Mouse (Mus musculus) forebrain, embryonic 11.5 days (tissue): ENCODE results near the gene St6galnac3. TPM values are rescaled to one million over a fixed set of nuclear protein-coding genes. Genes with fewer than 3 reads are reported as not detected.

Source experiments
- ATAC-seq: fragments of 200-750 bp; cut with Nextera tagmentation; replicated peaks from 2 replicates; pipeline ENCODE4 v1.8.0; 2017; ENCODE audit warnings: moderate TSS enrichment; ENCODE audit not compliant: low FRiP score
- DNase-seq: peaks from one replicate; pipeline ENCODE4 v3.0.0-alpha.2; 2017; ENCODE audit warnings: low spot score
- H3K27ac ChIP-seq: fragments of 300-500 bp; sonication (generic); 2 replicates; pipeline ENCODE4 v1.5.1; 2014; ENCODE audit warnings: low read depth, low read length
- H3K27me3 ChIP-seq: fragments of 300-500 bp; sonication (generic); 2 replicates; pipeline ENCODE4 v1.6.1; 2014; ENCODE audit warnings: mild to moderate bottlenecking, low read length, mixed read lengths; ENCODE audit not compliant: control insufficient read depth, insufficient read depth
- H3K36me3 ChIP-seq: fragments of 300-500 bp; sonication (generic); 2 replicates; pipeline ENCODE4 v1.6.1; 2014; ENCODE audit warnings: mild to moderate bottlenecking, low read length, moderate library complexity, mixed read lengths; ENCODE audit not compliant: control insufficient read depth, insufficient read depth
- H3K4me1 ChIP-seq: fragments of 300-500 bp; sonication (generic); replicated peaks from 2 replicates; pipeline ENCODE4 v1.6.1; 2014; ENCODE audit warnings: low read length, mixed read lengths; ENCODE audit not compliant: control insufficient read depth, insufficient read depth
- H3K4me2 ChIP-seq: fragments of 300-500 bp; sonication (generic); 2 replicates; pipeline ENCODE4 v1.6.1; 2014; ENCODE audit warnings: low read depth, mild to moderate bottlenecking, low read length, moderate library complexity, mixed read lengths; ENCODE audit not compliant: severe bottlenecking
- H3K4me3 ChIP-seq: fragments of 300-500 bp; sonication (generic); 2 replicates; pipeline ENCODE4 v1.5.1; 2014; ENCODE audit warnings: low read depth, low read length
- H3K9ac ChIP-seq: fragments of 300-500 bp; sonication (generic); 2 replicates; pipeline ENCODE4 v1.6.1; 2014; ENCODE audit warnings: low read length
- H3K9me3 ChIP-seq: fragments of 300-500 bp; sonication (generic); 2 replicates; pipeline ENCODE4 v1.6.1; 2016; ENCODE audit warnings: low read length, mixed read lengths; ENCODE audit not compliant: control insufficient read depth
- WGBS: fragments of 180-500 bp; shearing (Covaris S2); extraction: QIAGEN DNeasy Blood & Tissue Kit; methylation state at CpG from one replicate; pipeline ENCODE4 v1.1.7; 2014; 5-methylcytosine and 5-hydroxymethylcytosine counted together
- polyA plus RNA-seq: library from polyadenylated mRNA; unstranded; fragments of >200 nt; fragmentation: Nextera tagmentation; extraction: Ambion mirVana; gene quantifications from 2 replicates; pipeline ENCODE4 v1.2.1, GENCODE M21; 2014

St6galnac3 gene
- polyA plus RNA-seq, 1 experiment from 2014 or later, result 38.0 TPM

DNA sequence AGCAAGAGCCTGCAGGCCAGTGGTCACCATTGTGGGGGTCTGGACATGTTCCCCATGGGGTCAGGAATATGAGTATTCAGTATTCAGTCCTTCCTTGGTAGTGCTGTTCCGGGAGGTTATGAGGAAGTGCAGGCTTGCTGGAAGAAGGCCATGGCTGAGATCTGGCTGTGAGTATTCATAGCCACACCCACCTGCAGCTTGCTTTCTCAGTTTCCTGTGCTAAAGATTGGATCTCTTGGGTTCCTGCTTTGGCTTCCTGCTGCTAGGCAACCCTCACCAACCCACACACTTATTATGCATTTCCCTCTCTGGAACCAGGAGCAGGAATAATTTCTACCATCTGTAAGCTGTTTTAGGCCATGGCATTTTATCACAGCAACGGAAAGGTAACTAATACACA is 267.8 kb downstream of the St6galnac3 start:
- H3K9me3 ChIP-seq, result no peaks in the 10 kb centered on the region
- no peak for ATAC-seq

DNA sequence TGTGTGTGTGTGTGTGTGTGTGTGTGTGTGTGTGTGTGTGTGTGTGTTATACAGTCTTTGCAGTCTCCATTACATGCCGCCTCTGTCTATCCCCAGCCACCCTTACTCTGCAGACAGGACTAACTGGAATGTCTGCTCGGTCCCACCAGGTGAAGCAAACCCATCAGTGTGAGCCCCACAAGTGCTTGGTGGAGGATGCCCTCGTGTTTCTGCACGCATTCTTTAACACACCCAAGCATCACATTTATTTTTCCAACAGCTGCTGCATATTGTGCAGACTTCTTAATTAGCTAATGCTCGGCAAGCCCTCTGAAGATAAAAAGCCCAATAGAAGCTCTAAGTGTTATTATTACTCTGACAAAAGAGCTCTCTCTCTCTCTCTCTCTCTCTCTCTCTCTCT is 268.7 kb downstream of the St6galnac3 start:
- H3K27me3 ChIP-seq, result no peaks in the 10 kb centered on the region
- 58% methylated on average over 5 of the region's 5 CpGs for WGBS
- DNase-seq (no peak), ATAC-seq (no peak)
- no peak overlapping the region for H3K9ac ChIP-seq
- no peaks in the 10 kb centered on the region for H3K36me3 ChIP-seq
- no peak overlapping the region for H3K4me2 ChIP-seq
- no peak overlapping the region for H3K4me3 ChIP-seq
- H3K9me3 ChIP-seq, result no peaks in the 10 kb centered on the region
- H3K4me1 ChIP-seq, result no peaks in the 10 kb centered on the region
- no peak overlapping the region for H3K27ac ChIP-seq

More for the DNA sequence above, 267.8 kb downstream of the St6galnac3 start:
- H3K9ac ChIP-seq, result no peak overlapping the region
- no peak overlapping the region for H3K4me2 ChIP-seq
- 95% methylated on average over 2 of the region's 2 CpGs for WGBS
- DNase-seq, result no peak
- no peaks in the 10 kb centered on the region for H3K4me1 ChIP-seq
- no peaks in the 10 kb centered on the region for H3K27me3 ChIP-seq
- no peak overlapping the region for H3K4me3 ChIP-seq
- no peaks in the 10 kb centered on the region for H3K36me3 ChIP-seq
- H3K27ac ChIP-seq, result no peak overlapping the region

DNA sequence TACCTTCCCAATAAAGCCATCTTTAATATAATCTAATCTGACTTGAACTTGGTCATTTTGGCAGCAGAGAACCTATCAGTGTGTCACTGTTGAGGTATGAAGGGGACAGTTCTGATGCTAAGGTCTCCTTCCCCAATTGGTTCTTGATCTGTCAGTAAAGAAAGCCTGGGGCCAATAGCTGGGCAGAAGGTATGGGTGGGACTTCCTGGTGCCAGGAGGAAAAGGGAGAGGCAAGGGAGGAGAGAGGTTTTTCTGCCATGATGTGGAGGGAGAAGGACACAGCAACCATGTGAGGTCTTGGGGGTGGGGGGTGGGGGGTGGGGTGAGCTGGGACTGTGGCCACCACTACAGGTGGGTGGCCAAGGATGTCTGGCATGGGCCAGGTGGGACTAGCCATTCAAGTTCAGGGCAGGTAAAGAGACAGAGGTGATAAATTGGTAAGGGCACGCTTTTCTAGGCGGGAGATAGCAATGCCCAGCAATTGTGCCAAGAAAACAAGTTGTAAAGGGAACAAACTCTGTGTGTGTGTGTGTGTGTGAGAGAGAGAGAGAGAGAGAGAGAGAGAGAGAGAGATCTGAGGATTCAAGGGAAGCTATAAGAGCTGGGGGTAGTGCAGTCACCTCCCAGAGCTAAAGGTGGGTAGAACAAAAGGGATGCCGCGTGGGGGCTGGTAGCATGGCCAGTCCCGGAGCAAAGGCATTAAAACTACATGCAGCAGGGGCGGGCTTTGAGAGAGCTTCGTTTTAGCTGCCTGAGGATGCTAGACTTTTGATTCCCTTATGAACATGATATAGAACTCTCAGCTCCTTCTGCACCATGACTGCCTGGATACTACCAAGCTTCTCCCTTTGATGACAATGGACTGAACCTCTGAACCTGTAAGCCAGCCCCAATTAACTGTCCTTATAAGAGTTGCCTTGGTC is 271.6 kb downstream of the St6galnac3 start:
- DNase-seq (no peak), ATAC-seq (no peak)
- H3K27me3 ChIP-seq, result no peaks in the 10 kb centered on the region

DNA sequence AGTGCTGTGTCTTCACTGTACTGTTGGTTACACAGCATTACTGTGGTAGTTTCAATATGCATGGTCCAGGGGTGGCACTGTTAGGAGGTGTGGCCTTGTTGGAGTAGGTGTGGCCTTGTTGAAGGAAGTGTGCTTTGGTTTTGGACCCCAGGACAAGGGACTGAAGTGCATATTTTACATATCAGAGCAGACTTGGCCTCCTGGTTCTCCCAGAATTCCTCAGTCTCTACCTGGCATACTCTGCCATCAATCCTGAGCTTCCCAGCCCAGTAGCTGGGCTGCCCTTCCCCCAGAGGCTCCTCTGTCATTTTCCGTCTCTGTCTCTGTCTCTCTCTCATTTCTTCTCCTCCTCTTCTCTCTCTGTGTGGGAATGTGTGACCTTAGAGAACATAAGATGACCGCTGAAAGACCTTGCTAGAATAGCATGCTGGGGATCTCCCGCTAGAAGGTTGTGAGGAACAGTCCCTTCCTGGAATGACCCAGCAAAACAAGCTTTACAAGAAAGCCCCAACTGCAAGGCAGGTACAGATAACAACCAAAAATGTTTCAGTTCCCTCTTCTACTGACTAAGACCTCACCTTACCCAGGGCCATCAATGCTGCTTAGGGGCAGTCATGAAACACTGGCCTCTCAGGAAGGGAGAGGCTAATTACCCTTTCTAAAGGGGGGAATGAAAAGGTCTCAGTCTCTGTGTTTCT is 272.5 kb downstream of the St6galnac3 start:
- Histone ChIP-seq H3K4me3 (no peak overlapping the region), H3K27ac (no peak overlapping the region), H3K9ac (no peak overlapping the region), H3K4me2 (no peak overlapping the region), H3K27me3 (no peaks in the 10 kb centered on the region), H3K36me3 (no peaks in the 10 kb centered on the region), H3K9me3 (no peaks in the 10 kb centered on the region), H3K4me1 (no peaks in the 10 kb centered on the region)
- DNase-seq (no peak), ATAC-seq (no peak)
- WGBS, result 96% methylated on average over 3 of the region's 3 CpGs

More for the DNA sequence above, 271.6 kb downstream of the St6galnac3 start:
- no peak overlapping the region for H3K4me3 ChIP-seq
- H3K4me1 ChIP-seq, result no peaks in the 10 kb centered on the region
- no peak overlapping the region for H3K9ac ChIP-seq
- no peak overlapping the region for H3K27ac ChIP-seq
- H3K4me2 ChIP-seq, result no peak overlapping the region
- H3K9me3 ChIP-seq, result no peaks in the 10 kb centered on the region
- no peaks in the 10 kb centered on the region for H3K36me3 ChIP-seq
- 88% methylated on average over 7 of the region's 7 CpGs for WGBS

- Histone ChIP-seq H3K9ac (no peak overlapping the region), H3K36me3 (no peaks in the 10 kb centered on the region), H3K27ac (no peak overlapping the region), H3K9me3 (no peaks in the 10 kb centered on the region), H3K4me2 (no peak overlapping the region), H3K4me3 (no peak overlapping the region), H3K27me3 (no peaks in the 10 kb centered on the region), H3K4me1 (no peaks in the 10 kb centered on the region)
- no peak for ATAC-seq
- DNase-seq, result no peak
- WGBS, result 92% methylated on average over 9 of the region's 9 CpGs
Measured at GRCm38 (mm10) chr3:153441329-153441728, 283.6 kb downstream of the St6galnac3 start.

DNA sequence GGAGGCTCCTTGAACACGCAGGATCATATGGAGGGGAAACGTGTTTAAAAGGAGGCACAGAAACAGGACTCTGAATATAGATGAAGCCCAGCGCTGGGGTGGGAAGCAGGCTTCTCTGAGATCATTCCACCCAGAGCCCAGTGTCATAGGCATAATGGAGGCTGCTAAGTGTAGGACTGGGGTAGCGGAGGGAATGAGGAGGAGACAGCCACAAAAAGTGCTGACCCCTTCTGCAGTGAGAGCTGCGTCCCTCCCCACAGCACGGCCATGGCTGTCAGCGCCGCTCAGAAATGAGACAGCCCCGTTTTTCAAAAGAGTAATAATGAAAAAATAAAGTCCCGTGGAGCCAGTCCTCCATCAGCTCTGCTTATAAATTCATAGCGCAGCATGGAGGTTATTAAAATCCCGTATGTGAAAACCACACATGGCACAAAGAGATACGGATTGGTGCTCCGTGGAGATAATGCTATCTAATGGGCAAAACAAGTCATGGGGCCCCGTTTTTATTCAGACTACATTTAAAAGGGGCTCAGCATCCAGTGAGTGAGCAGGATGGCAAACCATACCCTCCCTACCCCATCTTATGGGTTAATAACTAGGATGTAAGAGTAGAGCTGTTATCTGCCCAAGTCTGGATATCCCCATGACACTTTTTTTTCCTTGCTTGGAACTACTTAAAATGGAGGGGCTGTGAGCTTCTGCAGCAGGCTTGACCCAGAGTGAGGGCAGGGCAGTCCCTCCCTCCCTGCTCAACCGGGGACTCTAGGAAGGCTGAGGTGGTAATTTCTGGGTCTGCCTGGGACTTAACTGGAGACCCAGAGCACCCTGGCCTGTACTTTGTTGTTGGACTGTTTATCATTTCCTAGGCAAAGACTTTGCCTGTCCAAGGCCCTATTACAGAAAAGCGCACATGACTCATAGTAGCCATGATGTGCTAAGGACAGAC is 288.6 kb downstream of the St6galnac3 start:
- H3K4me2 ChIP-seq, result no peak overlapping the region

DNA sequence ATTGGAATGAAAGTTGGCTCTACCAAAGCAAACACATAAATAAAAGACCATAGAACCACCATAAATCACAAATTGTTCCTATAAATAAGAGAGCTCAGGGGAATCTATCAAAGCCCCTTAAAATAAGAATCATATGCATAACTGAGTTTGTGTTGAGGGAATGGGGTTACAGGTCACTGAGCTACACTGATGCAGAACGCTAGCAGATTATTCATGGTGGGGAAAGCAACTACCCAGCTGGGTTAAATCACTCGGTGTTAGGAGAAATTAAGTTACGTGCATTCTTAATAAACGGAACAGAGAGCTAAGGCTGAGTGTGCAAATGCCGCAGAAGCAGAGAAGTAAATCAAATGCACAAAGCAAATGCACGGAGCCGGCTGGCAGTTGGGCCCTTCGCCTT is 292.0 kb downstream of the St6galnac3 start:
- no peaks in the 10 kb centered on the region for H3K36me3 ChIP-seq
- 73% methylated on average over 8 of the region's 8 CpGs for WGBS
- no peak for DNase-seq
- H3K27me3 ChIP-seq, result no peaks in the 10 kb centered on the region
- no peaks in the 10 kb centered on the region for H3K4me1 ChIP-seq
- H3K4me3 ChIP-seq, result no peak overlapping the region
- H3K4me2 ChIP-seq, result no peak overlapping the region
- no peak overlapping the region for H3K9ac ChIP-seq
- no peaks in the 10 kb centered on the region for H3K9me3 ChIP-seq
- no peak for ATAC-seq
- no peak overlapping the region for H3K27ac ChIP-seq

More for the DNA sequence above, 288.6 kb downstream of the St6galnac3 start:
- Histone ChIP-seq H3K27ac (no peak overlapping the region), H3K4me1 (no peaks in the 10 kb centered on the region), H3K9me3 (no peaks in the 10 kb centered on the region), H3K9ac (no peak overlapping the region), H3K4me3 (no peak overlapping the region), H3K27me3 (no peaks in the 10 kb centered on the region), H3K36me3 (no peaks in the 10 kb centered on the region)
- 86% methylated on average over 17 of the region's 17 CpGs for WGBS
- ATAC-seq (no peak), DNase-seq (no peak)
